Mouse (Mus musculus) forebrain, embryonic 14.5 days (tissue): ENCODE data around the gene Pttg1. TPM values are rescaled to one million over a fixed set of nuclear protein-coding genes. Genes with fewer than 3 reads are reported as not detected.
A peak's percentile ranks its signal among the peaks of the same experiment; 100 is the strongest.

ENCODE experiments used
- ATAC-seq: fragments of 200-750 bp; cut with Nextera tagmentation; 2 replicates; pipeline ENCODE4 v1.8.0; 2017; ENCODE audit warnings: mild to moderate bottlenecking, moderate library complexity
- DNase-seq: peaks from one replicate; pipeline ENCODE4 v3.0.0-alpha.2; 2015; ENCODE audit warnings: low spot score
- H3K27ac ChIP-seq: fragments of 300-500 bp; sonication (generic); 2 replicates; pipeline ENCODE4 v1.5.1; 2014; ENCODE audit warnings: low read depth, mild to moderate bottlenecking, control low read depth, low read length, moderate library complexity
- H3K27me3 ChIP-seq: fragments of 300-500 bp; sonication (generic); replicated peaks from 2 replicates; pipeline ENCODE4 v1.6.1; 2014; ENCODE audit warnings: low read length, control low read depth, mixed read lengths; ENCODE audit not compliant: control insufficient read depth, insufficient read depth
- H3K36me3 ChIP-seq: fragments of 300-500 bp; sonication (generic); 2 replicates; pipeline ENCODE4 v1.6.1; 2014; ENCODE audit warnings: low read length, control low read depth; ENCODE audit not compliant: control insufficient read depth, insufficient read depth
- H3K4me1 ChIP-seq: fragments of 300-500 bp; sonication (generic); 2 replicates; pipeline ENCODE4 v1.6.1; 2014; ENCODE audit warnings: antibody characterized with exemption, low read length, control low read depth; ENCODE audit not compliant: control insufficient read depth, insufficient read depth
- H3K4me2 ChIP-seq: fragments of 300-500 bp; sonication (generic); 2 replicates; pipeline ENCODE4 v1.6.1; 2014; ENCODE audit warnings: mild to moderate bottlenecking, control low read depth, low read length
- H3K4me3 ChIP-seq: fragments of 300-500 bp; sonication (generic); 2 replicates; pipeline ENCODE4 v1.5.1; 2014; ENCODE audit warnings: low read depth, low read length, control low read depth
- H3K9ac ChIP-seq: fragments of 300-500 bp; sonication (generic); 2 replicates; pipeline ENCODE4 v1.6.1; 2014; ENCODE audit warnings: mild to moderate bottlenecking, low read length, control low read depth, moderate library complexity
- H3K9me3 ChIP-seq: fragments of 300-500 bp; sonication (generic); replicated peaks from 2 replicates; pipeline ENCODE4 v1.6.1; 2016; ENCODE audit warnings: low read length, control low read depth, mixed read lengths; ENCODE audit not compliant: control insufficient read depth
- WGBS: fragments of 180-500 bp; shearing (Covaris S2); extraction: QIAGEN DNeasy Blood & Tissue Kit; methylation state at CpG from one replicate; pipeline ENCODE4 v1.1.7; 2014; 5-methylcytosine and 5-hydroxymethylcytosine counted together
- polyA plus RNA-seq: library from polyadenylated mRNA; unstranded; fragments of >200 nt; fragmentation: Nextera tagmentation; extraction: Ambion mirVana; gene quantifications from 2 replicates; pipeline ENCODE4 v1.2.1, GENCODE M21; 2014

The Pttg1 gene
- polyA plus RNA-seq, 1 experiment from 2014 or later = 44.3 TPM

- no peak for DNase-seq
- 95% methylated on average over 4 of the region's 4 CpGs for WGBS
- no peaks in the 10 kb centered on the region for H3K27me3 ChIP-seq
- no peaks in the 10 kb centered on the region for H3K9me3 ChIP-seq
- H3K36me3 ChIP-seq = no peaks in the 10 kb centered on the region
- no peak overlapping the region for H3K9ac ChIP-seq
- no peak for ATAC-seq
- H3K4me2 ChIP-seq = no peak overlapping the region
- H3K27ac ChIP-seq = no peak overlapping the region
- no peaks in the 10 kb centered on the region; the same call in 1 of the 2 replicates for H3K4me1 ChIP-seq
- no peak overlapping the region for H3K4me3 ChIP-seq
Measured at GRCm38 (mm10) chr11:43396246-43396645, 29.8 kb downstream of the Pttg1 start.

GRCm38 (mm10) chr11:43395073-43395948 lies 30.7 kb downstream of the Pttg1 start:
- Histone ChIP-seq H3K4me2 (no peak overlapping the region), H3K9ac (no peak overlapping the region), H3K27ac (no peak overlapping the region), H3K4me3 (no peak overlapping the region), H3K9me3 (no peaks in the 10 kb centered on the region), H3K36me3 (no peaks in the 10 kb centered on the region), H3K4me1 (no peaks in the 10 kb centered on the region; the same call in 1 of the 2 replicates), H3K27me3 (no peaks in the 10 kb centered on the region)
- WGBS = 74% methylated on average over 14 of the region's 14 CpGs
- DNase-seq (no peak), ATAC-seq (no peak)

- H3K36me3 ChIP-seq = no peaks in the 10 kb centered on the region
- H3K27me3 ChIP-seq = no peaks in the 10 kb centered on the region
- ATAC-seq (no peak), DNase-seq (no peak)
- H3K9ac ChIP-seq = no peak overlapping the region
- no peak overlapping the region for H3K4me3 ChIP-seq
- H3K9me3 ChIP-seq = no peaks in the 10 kb centered on the region
- H3K27ac ChIP-seq = no peak overlapping the region
- no peak overlapping the region for H3K4me2 ChIP-seq
- no peaks in the 10 kb centered on the region; the same call in 1 of the 2 replicates for H3K4me1 ChIP-seq
- 88% methylated on average over 4 of the region's 4 CpGs for WGBS
Measured at GRCm38 (mm10) chr11:43393325-43393724, 32.7 kb downstream of the Pttg1 start.

GRCm38 (mm10) chr11:43392757-43393156 lies 33.3 kb downstream of the Pttg1 start:
- H3K27ac ChIP-seq = no peak overlapping the region
- no peak overlapping the region for H3K4me3 ChIP-seq
- 54% methylated on average over 2 of the region's 2 CpGs for WGBS
- ATAC-seq = no peak
- no peaks in the 10 kb centered on the region for H3K27me3 ChIP-seq
- H3K4me1 ChIP-seq = no peaks in the 10 kb centered on the region; the same call in 1 of the 2 replicates
- no peak overlapping the region for H3K4me2 ChIP-seq
- no peaks in the 10 kb centered on the region for H3K9me3 ChIP-seq
- DNase-seq = no peak
- H3K36me3 ChIP-seq = no peaks in the 10 kb centered on the region
- H3K9ac ChIP-seq = no peak overlapping the region

GRCm38 (mm10) chr11:43389118-43389517 lies 36.9 kb downstream of the Pttg1 start:
- Histone ChIP-seq H3K4me2 (no peak overlapping the region), H3K27me3 (no peaks in the 10 kb centered on the region), H3K9me3 (no peaks in the 10 kb centered on the region), H3K4me3 (no peak overlapping the region), H3K27ac (no peak overlapping the region), H3K9ac (no peak overlapping the region), H3K4me1 (0 out of 2 replicates have a peak, but pooled peaks cover 5% of the 10 kb centered on the region), H3K36me3 (no peaks in the 10 kb centered on the region)
- WGBS = 91% methylated on average over 7 of the region's 7 CpGs
- ATAC-seq = no peak
- DNase-seq = no peak

GRCm38 (mm10) chr11:43388122-43389097 lies 37.6 kb downstream of the Pttg1 start:
- Histone ChIP-seq H3K4me3 (no peak overlapping the region), H3K4me1 (0 out of 2 replicates have a peak, but pooled peaks cover 5% of the 10 kb centered on the region), H3K4me2 (no peak overlapping the region), H3K27me3 (no peaks in the 10 kb centered on the region), H3K9me3 (no peaks in the 10 kb centered on the region), H3K36me3 (no peaks in the 10 kb centered on the region), H3K27ac (no peak overlapping the region), H3K9ac (no peak overlapping the region)
- ATAC-seq (no peak), DNase-seq (no peak)
- WGBS = 87% methylated on average over 21 of the region's 21 CpGs

- Histone ChIP-seq H3K9ac (no peak overlapping the region), H3K4me3 (no peak overlapping the region), H3K4me1 (0 out of 2 replicates have a peak, but pooled peaks cover 5% of the 10 kb centered on the region), H3K36me3 (no peaks in the 10 kb centered on the region), H3K27ac (no peak overlapping the region), H3K27me3 (no peaks in the 10 kb centered on the region), H3K9me3 (no peaks in the 10 kb centered on the region), H3K4me2 (no peak overlapping the region)
- ATAC-seq (no peak), DNase-seq (no peak)
- 93% methylated on average over 14 of the region's 14 CpGs for WGBS
Measured at GRCm38 (mm10) chr11:43387004-43387880, 38.8 kb downstream of the Pttg1 start.

GRCm38 (mm10) chr11:43385716-43386115 lies 40.3 kb downstream of the Pttg1 start:
- no peaks in the 10 kb centered on the region for H3K27me3 ChIP-seq
- WGBS = 1% methylated on average over 8 of the region's 8 CpGs
- 0 out of 2 replicates have a peak, but pooled peaks cover 5% of the 10 kb centered on the region for H3K4me1 ChIP-seq
- DNase-seq = peak; percentile 60
- H3K4me3 ChIP-seq = peak overlapping the region; percentile 28
- H3K4me2 ChIP-seq = peak overlapping the region; percentile 68
- no peak overlapping the region for H3K27ac ChIP-seq
- peak overlapping the region; percentile 68 for H3K9ac ChIP-seq
- no peaks in the 10 kb centered on the region for H3K36me3 ChIP-seq
- H3K9me3 ChIP-seq = no peaks in the 10 kb centered on the region
- peak; percentile 71 for ATAC-seq
